16 mouse cellular contexts compared by ENCODE assay signal in genomic region chr15:97432221-97432620, GRCm38 (mm10).
"Had no signal": no experiment of that assay in that cellular context is flagged by ENCODE, and none has a peak within 500 bp of the region (broad histone marks: within the 10 kb centered on the region; RNA-seq: fewer than 3 reads in every experiment).

No protein-coding gene starts in this region.

- H3K27ac ChIP-seq: neural tube, embryonic 13.5 days; neural tube, embryonic 15.5 days; stomach, embryonic 15.5 days; stomach, postnatal 0 days had no signal

- DNase-seq: retina, postnatal 1 day; right cerebral cortex, adult 18-20 months; right cerebral cortex, postnatal 14 days; right cerebral cortex, postnatal 25 days; right cerebral cortex, postnatal 4 days; spleen, adult 18-20 months; thymus, adult 18-20 months; thymus, adult 2 months; thymus, postnatal 14 days; thymus, postnatal 25 days; thymus, postnatal 36 days; thymus, postnatal 4 days had no signal

- H3K27me3 ChIP-seq: neural tube, embryonic 13.5 days; neural tube, embryonic 15.5 days; stomach, embryonic 15.5 days had no signal

- H3K9ac ChIP-seq: neural tube, embryonic 13.5 days; neural tube, embryonic 15.5 days; stomach, embryonic 15.5 days had no signal

- H3K4me2 ChIP-seq: neural tube, embryonic 13.5 days; neural tube, embryonic 15.5 days; stomach, embryonic 15.5 days had no signal

- H3K36me3 ChIP-seq: neural tube, embryonic 13.5 days; neural tube, embryonic 15.5 days; stomach, embryonic 15.5 days had no signal

- H3K4me3 ChIP-seq: neural tube, embryonic 13.5 days; neural tube, embryonic 15.5 days; stomach, embryonic 15.5 days had no signal

- H3K9me3 ChIP-seq: neural tube, embryonic 13.5 days; stomach, embryonic 15.5 days had no signal

- H3K4me1 ChIP-seq: neural tube, embryonic 13.5 days; neural tube, embryonic 15.5 days; stomach, embryonic 15.5 days had no signal
